Mouse (Mus musculus): ENCODE measurements at regions not wholly inside any gene's neighbourhood (a gene's known extent, or its start where the extent isn't known, plus 50 kb on each side); places are given as distances from the start of the nearest gene placed in this dataset.
"Not testable (repeated sequence)": the region's sequence is repeated elsewhere in the genome, so short reads cannot be mapped to it uniquely, and the experiment has no call there.

- Histone ChIP-seq H3K4me1 (replicated peaks) (no peaks in the 10 kb centered on the region), H3K27ac (replicated peaks) (no peak overlapping the region), H3K9ac (no peak overlapping the region), H3K4me3 (no peak overlapping the region), H3K36me3 (no peaks in the 10 kb centered on the region), H3K4me2 (no peak overlapping the region), H3K27me3 (no peaks in the 10 kb centered on the region), H3K9me3 (no peaks in the 10 kb centered on the region)
- no peak for ATAC-seq (ENCODE audit: low FRiP score, low read depth)
- 92% methylated on average over 7 of the region's 7 CpGs for WGBS
Observed at GRCm38 (mm10) chr13:20039590-20039989, 50.8 kb upstream of the Elmo1 start.

- H3K4me3 ChIP-seq, result no peak overlapping the region
- H3K4me1 ChIP-seq (replicated peaks), result no peaks in the 10 kb centered on the region
- no peak overlapping the region for H3K9ac ChIP-seq
- no peak for ATAC-seq (ENCODE audit: low FRiP score, low read depth)
- no peaks in the 10 kb centered on the region for H3K36me3 ChIP-seq
- no peaks in the 10 kb centered on the region for H3K27me3 ChIP-seq
- no peaks in the 10 kb centered on the region for H3K9me3 ChIP-seq
- WGBS, result 31% methylated on average over 11 of the region's 11 CpGs
- no peak overlapping the region for H3K4me2 ChIP-seq
- H3K27ac ChIP-seq (replicated peaks), result no peak overlapping the region
Observed at GRCm38 (mm10) chr13:20038463-20038862, 51.9 kb upstream of the Elmo1 start.

GRCm38 (mm10) chr13:20037436-20037835 lies 53.0 kb upstream of the Elmo1 start:
- 87% methylated on average over 7 of the region's 7 CpGs for WGBS
- H3K4me3 ChIP-seq, result no peak overlapping the region

GRCm38 (mm10) chr13:20033937-20034735 lies 56.3 kb upstream of the Elmo1 start:
- Histone ChIP-seq H3K4me1 (replicated peaks) (no peaks in the 10 kb centered on the region), H3K4me2 (no peak overlapping the region), H3K9ac (no peak overlapping the region), H3K4me3 (no peak overlapping the region), H3K36me3 (no peaks in the 10 kb centered on the region), H3K9me3 (no peaks in the 10 kb centered on the region), H3K27me3 (no peaks in the 10 kb centered on the region), H3K27ac (replicated peaks) (no peak overlapping the region)
- no peak for ATAC-seq (ENCODE audit: low FRiP score, low read depth)
- 74% methylated on average over 11 of the region's 11 CpGs for WGBS

More at GRCm38 (mm10) chr13:20037436-20037835, 53.0 kb upstream of the Elmo1 start:
- Histone ChIP-seq H3K36me3 (no peaks in the 10 kb centered on the region), H3K4me1 (replicated peaks) (no peaks in the 10 kb centered on the region), H3K27ac (replicated peaks) (no peak overlapping the region), H3K27me3 (no peaks in the 10 kb centered on the region), H3K9me3 (no peaks in the 10 kb centered on the region), H3K4me2 (no peak overlapping the region), H3K9ac (no peak overlapping the region)
- ATAC-seq (ENCODE audit: low FRiP score, low read depth), result no peak

- no peak overlapping the region for H3K4me3 ChIP-seq
- H3K9me3 ChIP-seq, result no peaks in the 10 kb centered on the region
- ATAC-seq (ENCODE audit: low FRiP score, low read depth), result no peak
- no peak overlapping the region for H3K4me2 ChIP-seq
- H3K4me1 ChIP-seq (replicated peaks), result no peaks in the 10 kb centered on the region
- WGBS, result 89% methylated on average over 5 of the region's 5 CpGs
- H3K27ac ChIP-seq (replicated peaks), result no peak overlapping the region
- H3K36me3 ChIP-seq, result no peaks in the 10 kb centered on the region
- H3K27me3 ChIP-seq, result no peaks in the 10 kb centered on the region
- H3K9ac ChIP-seq, result no peak overlapping the region
Observed at GRCm38 (mm10) chr13:20031660-20032059, 58.7 kb upstream of the Elmo1 start.

GRCm38 (mm10) chr13:20031082-20031481 lies 59.3 kb upstream of the Elmo1 start:
- Histone ChIP-seq H3K4me1 (replicated peaks) (no peaks in the 10 kb centered on the region), H3K4me2 (no peak overlapping the region), H3K9ac (no peak overlapping the region), H3K9me3 (no peaks in the 10 kb centered on the region), H3K27ac (replicated peaks) (no peak overlapping the region), H3K4me3 (no peak overlapping the region), H3K27me3 (no peaks in the 10 kb centered on the region), H3K36me3 (no peaks in the 10 kb centered on the region)
- ATAC-seq (ENCODE audit: low FRiP score, low read depth), result no peak
- 55% methylated on average over 5 of the region's 5 CpGs for WGBS

- Histone ChIP-seq H3K9me3 (no peaks in the 10 kb centered on the region), H3K4me1 (replicated peaks) (no peaks in the 10 kb centered on the region), H3K9ac (no peak overlapping the region), H3K27ac (replicated peaks) (no peak overlapping the region), H3K27me3 (no peaks in the 10 kb centered on the region), H3K36me3 (no peaks in the 10 kb centered on the region), H3K4me3 (no peak overlapping the region), H3K4me2 (no peak overlapping the region)
- 85% methylated on average over 6 of the region's 6 CpGs for WGBS
- no peak for ATAC-seq (ENCODE audit: low FRiP score, low read depth)
Observed at GRCm38 (mm10) chr13:20026612-20027011, 63.8 kb upstream of the Elmo1 start.

GRCm38 (mm10) chr13:20016454-20016853 lies 73.9 kb upstream of the Elmo1 start:
- H3K27me3 ChIP-seq; H3K4me2 ChIP-seq; ATAC-seq (ENCODE audit: low FRiP score, low read depth); H3K4me3 ChIP-seq; H3K36me3 ChIP-seq; H3K27ac ChIP-seq (replicated peaks); H3K9ac ChIP-seq; H3K9me3 ChIP-seq; H3K4me1 ChIP-seq (replicated peaks): not testable (repeated sequence)
- 95% methylated on average over 16 of the region's 16 CpGs for WGBS

GRCm38 (mm10) chr13:20012621-20013020 lies 77.8 kb upstream of the Elmo1 start:
- Histone ChIP-seq H3K4me3 (no peak overlapping the region), H3K27ac (replicated peaks) (no peak overlapping the region), H3K4me1 (replicated peaks) (no peaks in the 10 kb centered on the region), H3K27me3 (no peaks in the 10 kb centered on the region), H3K36me3 (no peaks in the 10 kb centered on the region), H3K9ac (no peak overlapping the region), H3K4me2 (no peak overlapping the region), H3K9me3 (no peaks in the 10 kb centered on the region)
- WGBS, result 52% methylated on average over 3 of the region's 3 CpGs
- ATAC-seq (ENCODE audit: low FRiP score, low read depth), result no peak

GRCm38 (mm10) chr13:20009164-20009563 lies 81.2 kb upstream of the Elmo1 start:
- H3K27me3 ChIP-seq, result no peaks in the 10 kb centered on the region
- H3K27ac ChIP-seq (replicated peaks), result no peak overlapping the region
- H3K4me1 ChIP-seq (replicated peaks), result no peaks in the 10 kb centered on the region
- no peaks in the 10 kb centered on the region for H3K36me3 ChIP-seq
- no peak overlapping the region for H3K4me3 ChIP-seq
- no peak overlapping the region for H3K9ac ChIP-seq
- ATAC-seq (ENCODE audit: low FRiP score, low read depth), result no peak
- H3K9me3 ChIP-seq, result no peaks in the 10 kb centered on the region
- 70% methylated on average over 1 of the region's 1 CpGs for WGBS
- H3K4me2 ChIP-seq, result no peak overlapping the region

GRCm38 (mm10) chr13:20007561-20007960 lies 82.8 kb upstream of the Elmo1 start:
- 94% methylated on average over 2 of the region's 2 CpGs for WGBS
- Histone ChIP-seq H3K36me3 (no peaks in the 10 kb centered on the region), H3K27ac (replicated peaks) (no peak overlapping the region), H3K4me2 (no peak overlapping the region), H3K27me3 (no peaks in the 10 kb centered on the region), H3K4me1 (replicated peaks) (no peaks in the 10 kb centered on the region), H3K9me3 (no peaks in the 10 kb centered on the region), H3K9ac (no peak overlapping the region), H3K4me3 (no peak overlapping the region)
- no peak for ATAC-seq (ENCODE audit: low FRiP score, low read depth)

- Histone ChIP-seq H3K9me3 (no peaks in the 10 kb centered on the region), H3K4me1 (replicated peaks) (no peaks in the 10 kb centered on the region), H3K36me3 (no peaks in the 10 kb centered on the region), H3K9ac (no peak overlapping the region), H3K4me3 (no peak overlapping the region), H3K27ac (replicated peaks) (no peak overlapping the region), H3K27me3 (no peaks in the 10 kb centered on the region), H3K4me2 (no peak overlapping the region)
- 76% methylated on average over 2 of the region's 2 CpGs for WGBS
- ATAC-seq (ENCODE audit: low FRiP score, low read depth), result no peak
Observed at GRCm38 (mm10) chr13:19997606-19998005, 92.8 kb upstream of the Elmo1 start.

- no peak overlapping the region for H3K4me2 ChIP-seq
- no peak overlapping the region for H3K27ac ChIP-seq (replicated peaks)
- no peaks in the 10 kb centered on the region for H3K27me3 ChIP-seq
- no peaks in the 10 kb centered on the region for H3K36me3 ChIP-seq
- H3K9me3 ChIP-seq, result no peaks in the 10 kb centered on the region
- H3K9ac ChIP-seq, result no peak overlapping the region
- no peak overlapping the region for H3K4me3 ChIP-seq
- no peak for ATAC-seq (ENCODE audit: low FRiP score, low read depth)
- no peaks in the 10 kb centered on the region for H3K4me1 ChIP-seq (replicated peaks)
Observed at GRCm38 (mm10) chr13:19975621-19976020, 114.8 kb upstream of the Elmo1 start.
